Mouse (Mus musculus): ENCODE results near the gene Apopt1.

GRCm38 (mm10) chr12:111669961-111670360 is 43.1 kb upstream of the Apopt1 start:
- no peak for TF ChIP-seq CTCF (IDR thresholded peaks at IDR 0.05; ENCODE audit: low read depth)
- no peak for TF ChIP-seq EP300 (IDR thresholded peaks at IDR 0.05; ENCODE audit: low read depth)
